Mouse (Mus musculus): ENCODE data around the gene Olfr705.
"Not testable (repeated sequence)": the region's sequence is repeated elsewhere in the genome, so short reads cannot be mapped to it uniquely, and the experiment has no call there.

Gene Olfr705

DNA sequence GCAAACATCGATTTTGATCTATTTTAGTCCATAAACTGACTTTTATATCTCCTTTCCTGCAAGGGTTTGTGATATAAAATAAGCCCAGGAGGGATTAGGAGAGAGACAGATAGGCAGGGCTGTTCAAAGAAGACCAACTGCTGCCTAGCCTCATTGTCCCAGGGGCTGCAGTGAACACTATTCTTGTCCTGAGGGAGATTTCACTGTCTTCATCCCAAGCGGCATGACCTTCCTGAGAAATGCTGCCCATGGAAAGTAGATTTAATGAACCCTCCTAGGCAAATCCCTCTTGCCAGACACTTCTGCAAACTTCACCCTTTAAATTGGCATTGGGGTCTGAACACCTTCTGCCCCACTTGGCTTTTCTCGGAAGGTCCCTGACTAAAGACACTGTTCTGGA lies at the start of gene Olfr705:
Gene Olfr705, minus strand, starts transcription at position 101 of the 400 bp plus-strand sequence.
- DNase-seq (ENCODE audit: low spot score): no peak

DNA sequence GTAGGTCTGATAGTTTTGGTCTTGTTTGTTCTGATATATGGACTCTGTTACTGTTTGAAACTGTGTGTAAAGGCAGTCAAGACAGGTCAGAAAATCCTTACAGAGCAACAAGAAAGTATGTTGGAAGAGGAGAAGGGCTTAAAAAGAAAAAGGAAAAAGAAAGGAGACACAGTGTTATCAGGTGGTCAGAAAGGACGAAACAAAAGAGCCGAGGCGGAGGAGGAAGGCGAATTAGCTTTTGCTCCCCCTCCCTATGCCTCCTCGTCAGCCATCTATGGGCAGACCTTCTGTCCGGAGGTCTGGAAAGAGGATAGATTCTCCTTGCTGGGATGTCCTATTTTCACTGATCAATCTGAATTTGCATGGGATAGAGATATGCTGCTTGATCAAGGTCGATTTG lies 44.3 kb upstream of the Olfr705 start:
- DNase-seq (ENCODE audit: low spot score): not testable (repeated sequence)

DNA sequence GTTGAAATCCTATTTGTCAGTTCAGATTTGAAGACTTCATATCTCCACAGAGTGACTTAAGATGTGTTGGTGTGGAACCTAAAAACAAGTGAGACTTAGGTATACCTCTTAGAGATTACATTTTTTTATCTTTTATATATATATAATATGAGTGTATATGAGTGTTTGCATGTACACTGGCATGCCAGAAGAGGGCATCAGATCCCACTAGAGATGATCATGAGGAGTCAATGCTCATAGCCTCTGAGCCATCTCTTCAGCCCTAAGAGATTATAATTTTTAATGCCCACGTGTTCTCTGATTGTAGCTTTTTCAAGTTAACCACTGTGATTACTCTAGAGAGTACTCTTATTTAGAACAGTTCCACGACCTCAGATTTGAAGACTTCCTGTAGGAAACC lies 31.0 kb upstream of the Olfr705 start, which contains the start of gene Olfr1532-ps1:
Gene Olfr1532-ps1, plus strand, starts transcription at position 326 of the 400 bp plus-strand sequence.
- DNase-seq (ENCODE audit: low spot score): no peak

DNA sequence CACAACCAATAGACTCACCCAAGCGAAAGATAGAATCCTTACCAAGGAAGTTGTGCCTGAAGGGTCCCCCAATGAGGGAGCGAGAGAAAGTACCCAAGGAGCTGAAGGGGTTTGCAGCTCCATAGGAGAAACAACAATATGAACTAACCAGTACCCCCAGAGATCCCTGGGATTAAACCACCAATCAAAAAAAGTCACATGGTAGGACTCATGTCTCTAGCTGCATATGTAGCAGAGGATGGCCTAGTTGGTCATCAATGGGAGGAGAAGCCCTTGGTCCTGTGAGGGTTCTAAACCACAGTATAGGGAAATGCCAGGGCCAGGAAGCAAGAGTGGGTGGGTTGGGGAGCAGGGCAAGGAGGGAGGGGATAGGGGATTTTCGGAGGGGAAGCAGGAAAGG lies 24.4 kb upstream of the Olfr705 start, which contains the start of gene Olfr707:
Gene Olfr707, minus strand, starts transcription at position 101 of the 400 bp plus-strand sequence.
- not testable (repeated sequence) for DNase-seq (ENCODE audit: low spot score)

DNA sequence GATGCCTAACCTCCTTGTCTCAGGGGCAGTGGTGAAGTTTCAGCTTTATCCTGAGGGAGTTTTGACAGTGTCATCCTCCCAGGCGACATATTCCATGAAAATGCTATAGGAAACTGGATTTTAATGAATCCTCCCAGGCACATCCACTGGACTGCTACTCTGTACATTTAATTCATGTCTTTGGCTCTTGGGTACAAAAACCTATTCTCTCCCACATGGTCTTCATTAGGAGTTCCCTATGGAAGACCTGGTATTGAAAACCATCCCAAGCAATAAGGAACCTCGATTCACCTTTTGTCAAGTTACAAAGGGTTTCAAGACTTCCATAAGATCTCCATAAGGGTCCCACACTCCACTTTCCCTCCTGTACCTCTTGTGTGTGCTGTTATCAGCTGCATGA lies 11.4 kb upstream of the Olfr705 start, which contains the start of gene Olfr706:
Gene Olfr706, minus strand, starts transcription at position 101 of the 400 bp plus-strand sequence.
- no peak for DNase-seq (ENCODE audit: low spot score)

DNA sequence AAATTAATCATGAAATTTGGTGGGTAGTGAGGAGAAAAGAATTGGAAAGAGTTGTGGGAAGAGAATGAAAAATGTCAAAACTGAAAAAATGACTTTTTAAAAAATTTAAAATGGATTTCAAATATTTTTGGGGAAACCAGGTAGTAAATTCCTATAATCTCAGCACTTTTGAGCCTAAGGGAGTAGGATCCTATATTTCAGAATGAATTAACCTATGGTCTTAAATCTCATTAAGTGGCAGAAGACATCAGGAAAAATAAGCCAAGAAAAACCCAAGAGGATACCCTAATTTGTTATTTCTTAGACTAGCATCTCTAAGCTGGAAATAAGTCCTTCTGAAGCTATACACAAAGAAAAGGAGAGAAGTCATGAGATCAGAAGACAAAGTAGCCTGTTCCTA lies 13.8 kb downstream of the Olfr705 start, which contains the start of gene Olfr704:
Gene Olfr704, plus strand, starts transcription at position 301 of the 400 bp plus-strand sequence.
- DNase-seq (ENCODE audit: low spot score): no peak

DNA sequence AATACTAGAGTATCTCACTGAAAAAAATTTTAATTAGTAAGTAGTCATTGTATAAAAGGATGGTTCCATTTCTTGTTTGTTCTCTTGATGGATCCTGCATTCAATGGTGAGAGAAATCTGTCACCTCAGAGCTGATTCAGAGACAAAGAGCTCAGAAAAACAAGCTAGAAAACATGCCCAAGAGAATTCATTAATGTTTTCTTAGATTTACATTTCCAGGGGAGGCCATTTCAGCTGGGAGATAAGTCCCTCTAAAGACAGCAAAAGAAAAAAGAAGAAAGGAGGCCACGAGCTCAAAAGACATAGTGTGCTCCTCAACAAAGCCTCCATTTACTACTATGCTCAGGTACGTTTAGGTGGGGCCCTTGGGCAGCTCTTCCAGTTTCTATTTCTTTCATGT lies 33.6 kb downstream of the Olfr705 start, which contains the start of gene Olfr703:
Gene Olfr703, plus strand, starts transcription at position 301 of the 400 bp plus-strand sequence.
- DNase-seq (ENCODE audit: low spot score): no peak

DNA sequence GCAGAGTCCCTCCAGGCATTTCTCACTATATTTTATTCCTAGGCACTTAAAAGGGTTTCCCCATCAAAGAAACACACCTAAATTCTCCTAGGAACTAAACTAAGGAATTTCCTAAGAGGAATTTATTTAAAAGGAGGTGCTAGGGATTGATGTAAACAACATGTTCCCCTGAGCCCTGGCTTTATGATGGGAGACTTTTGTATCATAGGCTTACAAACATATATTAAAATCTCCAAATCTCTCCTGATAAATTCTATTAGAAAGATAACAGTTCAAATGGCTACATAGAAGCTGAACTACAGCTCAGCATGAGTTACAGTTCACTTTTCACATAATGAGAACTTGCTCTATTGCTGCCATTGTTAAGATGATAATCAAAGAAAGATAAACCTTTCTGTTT lies 42.9 kb downstream of the Olfr705 start, which contains the start of gene Olfr702:
Gene Olfr702, minus strand, starts transcription at position 101 of the 400 bp plus-strand sequence.
- DNase-seq (ENCODE audit: low spot score): no peak

Measured in ovary, postnatal 36 days (tissue).